Mouse (Mus musculus) heart, postnatal 14 days (tissue): ENCODE results near the gene Tec. TPM values are rescaled to one million over a fixed set of nuclear protein-coding genes. Genes with fewer than 3 reads are reported as not detected.

Experiments
- DNase-seq, 2 experiments: peaks; one replicate each; pipeline ENCODE4 v3.0.0; 2021 to 2022
- intact Hi-C: fragments of 180-260 bp; cut with DNase I; formaldehyde crosslinking; loops from one replicate; pipeline ENCODE4 v1.15.1; 2025
- total RNA-seq, 2 experiments: library from RNA; stranded (reverse); gene quantifications; 2 replicates each; pipeline ENCODE4 v1.2.3; 2021

Gene Tec
- total RNA-seq, 2 experiments from 2014 or later = 11.0 to 11.9 TPM

GRCm38 (mm10) chr5:72755035-72755434 lies 113.2 kb downstream of the Tec start:
- DNase-seq = no peak
- intact Hi-C loops = loop anchor here (5.0 kb wide), 1 partner anchor 88 kb away; no protein-coding TSS in a partner anchor

DNA sequence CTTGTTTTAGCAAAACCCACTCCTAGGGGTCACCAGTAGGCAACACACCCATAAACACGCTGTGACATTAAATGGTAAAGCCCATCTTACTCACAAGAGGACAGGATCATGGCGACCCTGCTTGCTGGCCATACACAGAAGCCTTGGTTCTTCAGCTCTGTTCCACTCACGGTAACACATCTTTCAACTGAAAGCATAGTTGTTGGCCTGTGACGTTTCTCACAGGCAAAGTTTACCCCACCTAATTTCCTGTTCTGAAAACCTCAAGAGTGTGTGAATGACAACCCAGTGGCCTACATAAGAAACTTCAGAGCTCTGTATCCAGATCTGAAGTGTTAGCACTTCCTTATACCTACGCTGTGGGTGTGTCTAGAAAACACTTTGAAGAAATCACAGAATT lies 115.7 kb downstream of the Tec start, which contains the start of gene Txk:
Gene Txk (minus strand): TSS at position 193 of the 400 bp plus-strand sequence.
- DNase-seq = no peak
- intact Hi-C loops = no loop called here

DNA sequence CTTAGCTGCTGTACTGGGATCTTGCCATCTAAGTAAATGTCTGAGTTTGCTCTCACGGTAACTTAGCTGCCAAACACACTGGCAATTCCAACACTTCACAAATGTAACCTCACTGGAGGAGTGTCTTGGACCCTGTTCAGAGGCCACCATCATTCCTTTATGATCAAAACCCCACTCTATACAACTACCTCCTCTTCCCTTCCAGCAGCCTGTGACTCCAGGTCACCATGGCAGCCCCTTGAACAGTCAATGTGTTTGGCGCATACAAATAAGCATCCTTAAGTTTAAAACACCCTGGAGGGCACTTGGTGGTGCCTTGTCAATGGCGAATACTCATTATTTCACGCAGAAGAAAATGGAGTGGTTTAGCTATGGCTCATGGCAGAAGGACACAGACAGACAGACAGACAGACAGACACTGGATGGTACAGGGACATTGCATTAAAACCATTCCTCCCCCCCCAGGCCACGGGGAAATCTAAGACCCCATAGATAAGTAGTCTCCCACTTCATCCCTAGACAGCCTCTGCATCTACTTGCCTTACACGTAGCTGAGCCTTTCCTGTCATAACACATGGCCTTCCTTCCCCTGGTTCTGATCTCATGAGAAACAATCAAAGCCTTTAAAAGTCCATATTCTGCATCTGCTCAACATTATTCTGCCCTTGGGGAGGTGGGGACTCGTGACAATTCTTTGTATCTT lies 117.1 kb downstream of the Tec start:
- no peak for DNase-seq

GRCm38 (mm10) chr5:72750226-72750625 lies 118.1 kb downstream of the Tec start:
- DNase-seq = no peak
- intact Hi-C loops = no loop called here

More for the DNA sequence above, 117.1 kb downstream of the Tec start:
- intact Hi-C loops = no loop called here

DNA sequence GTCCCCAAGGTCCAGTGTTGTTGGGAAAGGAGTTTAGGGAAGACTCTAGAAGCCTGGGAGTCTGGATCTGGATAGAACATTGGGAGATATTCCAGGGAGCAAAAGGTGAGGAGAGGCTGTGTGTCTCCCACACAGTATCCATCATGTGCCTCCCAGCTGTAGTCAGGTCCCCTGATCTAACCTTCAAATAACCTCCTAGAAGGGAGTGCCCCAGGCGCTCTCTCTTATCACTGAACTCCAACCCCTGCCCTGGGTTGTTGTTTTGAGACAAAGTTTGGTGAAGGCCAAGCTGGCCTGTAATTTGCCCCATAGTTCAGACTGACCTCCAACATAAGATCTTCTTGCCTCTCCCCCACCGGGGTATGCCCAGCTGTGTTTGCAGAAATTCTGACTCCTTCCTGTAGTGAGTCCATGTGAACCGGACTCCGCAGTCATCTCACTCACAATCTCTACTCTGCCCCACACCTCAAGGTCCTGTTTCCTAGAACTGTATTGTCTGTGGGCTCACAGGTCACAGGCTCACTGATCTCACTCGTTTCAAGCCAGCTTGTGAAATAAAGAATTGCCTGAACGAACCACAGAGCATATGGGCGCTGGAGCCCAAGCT lies 119.5 kb downstream of the Tec start:
- no peak for DNase-seq
- intact Hi-C loops = no loop called here

DNA sequence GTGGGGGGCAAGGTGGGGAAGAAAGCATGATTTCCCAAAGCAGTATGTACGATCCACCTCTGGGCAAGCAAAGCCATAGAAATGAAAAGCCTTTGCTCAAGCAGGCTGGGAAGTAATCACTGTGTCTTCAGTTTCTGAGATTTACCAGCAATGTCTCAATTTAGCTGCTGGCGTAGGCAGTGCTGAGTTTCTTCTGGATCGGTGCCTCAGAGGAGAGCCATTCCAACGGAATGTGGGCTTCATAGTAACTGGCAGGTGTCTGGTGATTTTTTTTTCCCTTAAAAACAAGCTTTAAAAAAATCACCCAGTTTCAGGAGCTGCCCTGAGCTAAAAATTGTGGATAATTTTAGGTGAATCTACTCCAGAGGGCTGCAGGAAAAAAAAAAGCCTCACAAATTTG lies 120.9 kb downstream of the Tec start:
- intact Hi-C loops = no loop called here
- DNase-seq = peak in 1 of 2 experiments; percentile 22

DNA sequence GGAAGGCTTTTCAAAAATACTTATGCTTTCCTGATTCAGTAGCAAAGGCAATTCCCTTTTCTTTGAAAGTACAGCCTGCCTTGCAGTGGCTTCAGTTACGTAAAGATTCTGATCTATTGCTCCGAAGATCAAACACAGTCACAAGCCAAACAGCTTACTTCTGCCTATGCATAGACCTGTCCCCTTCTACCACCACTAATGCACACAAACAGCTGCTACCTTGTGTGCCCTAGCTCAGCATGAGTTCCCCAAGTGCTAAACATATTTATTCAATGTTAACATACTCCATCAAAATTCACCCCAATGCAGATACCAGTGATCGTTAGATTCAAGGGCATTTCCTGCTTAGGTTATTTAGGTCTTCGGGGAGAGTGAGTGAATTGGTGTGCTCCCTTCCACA lies 121.8 kb downstream of the Tec start:
- intact Hi-C loops = no loop called here
- no peak for DNase-seq

DNA sequence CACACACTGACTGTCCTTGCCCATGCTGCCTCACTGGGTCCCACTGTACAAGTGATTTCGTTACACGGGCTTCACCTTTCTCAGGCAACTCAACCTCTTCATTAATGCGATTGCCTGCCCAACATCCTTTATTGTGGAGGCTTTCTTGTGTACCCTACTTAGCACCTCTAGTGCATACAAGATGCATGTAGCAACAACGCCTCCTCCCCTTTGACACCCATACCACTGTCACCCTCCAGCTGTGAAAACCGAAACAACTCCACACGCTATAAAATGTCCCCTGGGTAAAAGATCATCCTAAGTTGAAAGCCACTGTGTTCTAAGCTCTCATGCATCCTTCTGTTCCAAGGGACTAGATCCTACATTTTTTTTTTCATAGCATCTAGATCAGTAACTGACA lies 125.2 kb downstream of the Tec start:
- no peak for DNase-seq
- intact Hi-C loops = no loop called here

- no peak for DNase-seq
- intact Hi-C loops = no loop called here
Measured at GRCm38 (mm10) chr5:72736868-72737267, 131.4 kb downstream of the Tec start.

DNA sequence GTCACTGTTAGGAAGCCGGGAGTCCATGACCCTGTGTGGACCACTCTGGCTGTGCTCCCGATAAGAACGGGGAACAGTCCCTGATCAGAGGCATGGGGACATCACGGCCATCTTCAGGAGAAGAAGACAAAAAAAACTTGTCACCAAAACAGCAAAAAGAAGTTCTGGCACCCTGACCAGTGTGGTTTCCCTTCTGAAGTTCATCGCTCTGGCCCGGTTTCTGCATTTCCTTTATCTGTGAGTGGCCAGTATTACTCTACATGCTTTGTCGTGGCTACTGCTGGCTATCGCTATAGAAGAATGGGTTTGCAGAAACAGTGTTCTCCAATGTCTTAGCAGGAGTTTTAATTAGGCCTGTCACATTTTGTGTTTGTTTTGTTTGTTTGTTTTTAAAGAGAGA lies 131.8 kb downstream of the Tec start:
- no peak for DNase-seq
- intact Hi-C loops = no loop called here

- no peak for DNase-seq
- intact Hi-C loops = no loop called here
Measured at GRCm38 (mm10) chr5:72735763-72736162, 132.5 kb downstream of the Tec start.

GRCm38 (mm10) chr5:72732885-72733284 lies 135.4 kb downstream of the Tec start:
- DNase-seq = no peak
- intact Hi-C loops = no loop called here

GRCm38 (mm10) chr5:72725404-72725803 lies 142.9 kb downstream of the Tec start:
- intact Hi-C loops = no loop called here
- no peak for DNase-seq

DNA sequence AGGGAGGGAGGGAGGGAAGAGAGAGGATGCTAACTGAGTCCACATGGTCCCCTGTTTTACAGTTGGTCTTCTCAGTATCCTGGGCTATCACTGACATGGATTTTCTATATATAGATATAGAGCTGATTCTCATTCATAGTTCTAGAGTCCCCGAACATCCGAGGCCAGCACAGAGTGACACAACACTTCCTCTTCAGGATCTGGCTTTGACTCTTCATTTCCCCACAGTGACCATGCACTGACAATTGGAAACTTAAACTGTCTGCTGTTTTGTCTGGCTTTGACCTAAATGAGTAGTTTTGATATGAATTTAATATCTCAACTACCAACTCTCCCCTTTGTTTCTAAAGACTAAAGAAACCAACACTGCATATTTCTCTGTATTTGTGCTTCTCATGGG lies 144.9 kb downstream of the Tec start:
- DNase-seq = no peak

DNA sequence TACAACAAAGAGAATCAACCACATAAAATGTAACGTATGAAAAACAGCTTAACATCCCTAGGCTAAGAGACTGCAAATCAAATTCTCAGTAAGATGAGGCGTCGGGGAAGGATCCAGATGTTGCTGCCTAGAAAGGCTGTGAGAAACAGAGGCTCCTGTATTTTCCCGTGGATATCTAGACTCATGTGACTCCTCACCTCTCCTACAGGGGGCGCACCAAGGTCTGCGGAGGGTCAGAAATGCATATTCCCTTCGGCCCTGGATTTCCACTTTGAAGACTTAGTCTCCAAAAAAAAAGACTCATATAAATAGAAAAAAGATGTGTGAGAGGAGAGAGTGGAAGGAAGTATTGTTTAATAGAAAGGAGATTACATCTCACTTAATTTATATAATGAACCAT lies 147.7 kb downstream of the Tec start:
- intact Hi-C loops = no loop called here
- DNase-seq = no peak

More for the DNA sequence above, 144.9 kb downstream of the Tec start:
- intact Hi-C loops = no loop called here

DNA sequence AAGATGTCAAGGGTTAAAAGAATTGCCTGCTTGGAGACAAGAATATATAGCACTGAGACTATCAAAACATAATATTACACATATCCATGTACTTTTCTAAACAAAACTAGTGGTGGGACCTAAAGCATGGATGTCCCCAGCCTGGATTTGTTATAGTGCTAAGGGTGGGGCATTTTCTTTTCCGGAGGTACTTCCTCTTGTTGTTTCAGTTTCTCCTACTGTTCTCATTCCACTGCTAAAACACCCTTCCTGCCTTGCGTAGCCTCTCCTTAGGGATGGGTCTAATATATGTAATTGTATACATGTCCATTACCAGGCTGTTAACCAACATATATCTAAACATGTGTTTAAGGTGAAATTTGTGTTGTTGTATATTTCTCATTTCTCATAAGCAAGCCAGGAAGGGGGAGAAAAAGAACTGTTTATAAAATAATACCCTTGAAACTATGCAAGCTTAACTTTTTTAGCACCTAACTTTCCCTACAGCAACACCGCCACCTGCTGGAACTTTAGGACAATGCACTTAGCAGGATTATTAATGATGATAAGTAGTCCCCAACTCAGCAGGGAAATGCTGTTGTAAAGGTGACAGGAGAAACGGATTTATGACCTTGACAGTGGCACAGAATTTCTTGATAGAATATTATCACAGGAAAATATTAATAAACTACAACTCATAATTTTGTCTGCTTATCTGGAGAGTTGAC lies 157.6 kb downstream of the Tec start:
- peak; percentile 58 to 79 for DNase-seq
- intact Hi-C loops = loop anchor here (2.0 kb wide), 2 partner anchors 46 to 360 kb away; no protein-coding TSS in a partner anchor

DNA sequence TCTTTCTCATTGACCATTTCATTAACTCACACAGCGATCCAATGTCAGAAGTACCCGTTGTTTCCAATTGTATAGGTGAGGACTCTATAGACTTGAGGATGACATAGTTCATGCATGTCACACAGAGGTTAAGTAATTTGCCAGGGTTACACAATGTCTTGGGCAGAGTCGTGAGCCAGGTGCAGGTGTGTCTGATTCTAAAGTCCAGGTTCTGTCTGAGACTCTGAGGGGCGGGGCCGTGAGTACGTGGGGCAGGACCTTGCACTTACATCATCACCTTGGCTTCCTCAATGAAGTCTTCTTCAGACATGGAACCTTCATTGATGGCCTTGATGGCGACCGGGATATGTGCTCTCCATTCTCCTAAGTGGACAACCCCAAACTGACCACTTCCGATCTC lies 158.3 kb downstream of the Tec start:
- intact Hi-C loops = loop anchor here (2.0 kb wide), 2 partner anchors 45 to 359 kb away; no protein-coding TSS in a partner anchor
- DNase-seq = no peak

DNA sequence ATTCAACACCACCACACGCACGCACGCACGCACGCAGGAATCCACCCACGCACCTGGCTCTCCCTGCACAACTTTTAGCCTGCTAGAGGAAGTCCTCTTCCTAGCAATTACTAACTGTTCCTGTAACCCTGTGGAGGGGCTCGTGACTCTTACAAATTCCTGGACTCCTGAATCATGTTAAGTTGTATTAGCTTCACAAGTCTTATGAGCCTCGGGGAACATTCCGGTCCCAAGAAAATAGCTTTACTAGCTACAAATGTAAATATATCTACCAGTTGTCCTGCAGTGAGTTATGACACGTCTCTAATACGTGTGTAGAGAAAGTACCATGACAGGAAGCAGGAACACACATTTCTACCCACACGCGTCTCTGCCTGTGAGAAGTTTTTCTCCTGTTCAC lies 158.8 kb downstream of the Tec start:
- no peak for DNase-seq
- intact Hi-C loops = no loop called here

- intact Hi-C loops = no loop called here
- DNase-seq = no peak
Measured at GRCm38 (mm10) chr5:72706722-72707121, 161.6 kb downstream of the Tec start.

DNA sequence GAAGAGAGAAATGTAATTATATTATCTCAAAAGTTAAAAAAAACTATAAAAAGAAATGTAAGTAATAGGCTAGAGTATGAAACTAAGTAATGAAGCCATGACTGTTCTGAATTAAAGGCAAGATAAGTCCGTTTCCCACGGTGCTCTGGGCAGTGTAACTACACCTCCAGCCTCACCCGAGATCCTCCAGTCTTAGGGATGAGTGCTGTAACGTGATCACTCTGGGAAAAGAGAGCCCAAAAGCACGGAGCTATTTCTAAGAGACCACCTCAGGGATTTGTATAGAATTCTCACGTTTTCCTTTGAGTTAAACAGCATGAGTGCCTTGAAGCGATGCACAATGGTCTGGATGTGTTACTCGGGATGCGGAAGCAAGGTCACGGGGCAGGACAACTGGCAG lies 162.2 kb downstream of the Tec start:
- DNase-seq = no peak
- intact Hi-C loops = no loop called here
